Mouse (Mus musculus) myocyte (in vitro differentiated cells): ENCODE data around the gene Rad51b. TPM values are rescaled to one million over a fixed set of nuclear protein-coding genes. Genes with fewer than 3 reads are reported as not detected.

Source experiments
- H3K27me3 ChIP-seq: one replicate; pipeline ENCODE4 v1.6.1; 2011; ENCODE audit not compliant: control insufficient read depth, insufficient read depth, insufficient read length
- H3K36me3 ChIP-seq: one replicate; pipeline ENCODE4 v1.6.1; 2011; ENCODE audit not compliant: control insufficient read depth, insufficient read depth
- H3K4me2 ChIP-seq: one replicate; pipeline ENCODE4 v1.6.1; 2011; ENCODE audit warnings: low read depth, control low read depth
- H3K4me3 ChIP-seq: one replicate; pipeline ENCODE4 v1.5.1; 2011; ENCODE audit warnings: mild to moderate bottlenecking, control low read depth, moderate library complexity
- H3K79me2 ChIP-seq: one replicate; pipeline ENCODE4 v1.6.1; 2011; ENCODE audit not compliant: control insufficient read depth, insufficient read depth
- H3ac ChIP-seq: one replicate; pipeline ENCODE4 v1.6.1; 2011; ENCODE audit not compliant: control insufficient read depth, insufficient read length
- CEBPB ChIP-seq: IDR thresholded peaks from 2 replicates; pipeline ENCODE4 v1.6.1; 2011; ENCODE audit warnings: mild to moderate bottlenecking, moderate library complexity; ENCODE audit not compliant: poor library complexity, insufficient read depth, severe bottlenecking
- E2F4 ChIP-seq: IDR thresholded peaks from one replicate; pipeline ENCODE4 v1.6.1; 2011; ENCODE audit warnings: mild to moderate bottlenecking, control low read depth, moderate library complexity; ENCODE audit not compliant: insufficient read depth
- MAX ChIP-seq: IDR thresholded peaks from one replicate; pipeline ENCODE4 v1.6.1; 2011; ENCODE audit warnings: low read depth, mild to moderate bottlenecking, control low read depth
- MYOD1 ChIP-seq, 3 experiments: IDR thresholded peaks; one replicate each; pipeline ENCODE4 v1.6.1; 2011; ENCODE audit warnings: control low read depth in 2 of 3, low read depth in 2 of 3, mild to moderate bottlenecking in 2 of 3, moderate library complexity in 1 of 3; ENCODE audit not compliant: insufficient read length in 2 of 3, control insufficient read depth in 1 of 3
- MYOG ChIP-seq, 3 experiments: IDR thresholded peaks; one replicate each; pipeline ENCODE4 v1.6.1; 2011; ENCODE audit warnings: control low read depth in 2 of 3, low read depth in 2 of 3, mild to moderate bottlenecking in 2 of 3; ENCODE audit not compliant: insufficient read length in 2 of 3, control insufficient read depth in 1 of 3, insufficient read depth in 1 of 3
- POLR2A ChIP-seq: IDR thresholded peaks from one replicate; pipeline ENCODE4 v1.6.1; 2011; ENCODE audit warnings: low read depth, mild to moderate bottlenecking, control low read depth, moderate library complexity; ENCODE audit not compliant: insufficient read length
- POLR2AphosphoS2 ChIP-seq: IDR thresholded peaks from one replicate; pipeline ENCODE4 v1.6.1; 2011; ENCODE audit warnings: low read depth, control low read depth; ENCODE audit not compliant: insufficient read length
- REST ChIP-seq: IDR thresholded peaks from one replicate; pipeline ENCODE4 v1.6.1; 2011; ENCODE audit warnings: mild to moderate bottlenecking, control low read depth, moderate library complexity; ENCODE audit not compliant: insufficient read depth, insufficient read length
- SRF ChIP-seq: IDR thresholded peaks from one replicate; pipeline ENCODE4 v1.6.1; 2011; ENCODE audit warnings: low read depth; ENCODE audit not compliant: control insufficient read depth, insufficient read length
- TCF12 ChIP-seq: IDR thresholded peaks from one replicate; pipeline ENCODE4 v1.6.1; 2011; ENCODE audit warnings: mild to moderate bottlenecking, control low read depth; ENCODE audit not compliant: poor library complexity, insufficient read depth, severe bottlenecking
- TCF3 ChIP-seq: IDR thresholded peaks from one replicate; pipeline ENCODE4 v1.6.1; 2011; ENCODE audit warnings: low read depth, control low read depth; ENCODE audit not compliant: insufficient read length
- USF1 ChIP-seq: IDR thresholded peaks from one replicate; pipeline ENCODE4 v1.6.1; 2011; ENCODE audit warnings: low read depth, mild to moderate bottlenecking, control low read depth, moderate library complexity
- polyA plus RNA-seq: library from polyadenylated mRNA; unstranded; fragments of >200 nt; fragmentation: generic; extraction: Trizol; gene quantifications from one replicate; pipeline ENCODE4 v1.2.1, GENCODE M21; 2012; ENCODE audit warnings: missing spikeins

The Rad51b gene
- polyA plus RNA-seq, 1 experiment = 1.8 TPM

GRCm38 (mm10) chr12:79296126-79296816 lies 811 bp upstream of the Rad51b start, which contains the start of gene Zfyve26:
Gene Zfyve26, minus strand, starts transcription at chr12:79296304.
- Histone ChIP-seq H3K79me2 (no peaks in the 10 kb centered on the region), H3K27me3 (no peaks in the 10 kb centered on the region), H3K4me3 (peak within 1 kb of the TSS; percentile 46), H3K4me2 (peak within 1 kb of the TSS; percentile 100), H3K36me3 (peaks cover 10% of the 10 kb centered on the region), H3ac (no peak within 1 kb of the TSS)
- TF ChIP-seq TCF3 (no peak), MYOG (IDR thresholded peaks at IDR 0.05; ENCODE audit: control insufficient read depth in 1 of 3, insufficient read depth in 1 of 3, insufficient read length in 2 of 3, low read depth in 2 of 3) (peak in 1 of 3 experiments; percentile 11), REST (no peak), POLR2A (peak; percentile 62), CEBPB (0 out of 2 replicates have a peak, but pooled peaks have one; percentile 41), MYOD1 (IDR thresholded peaks at IDR 0.05; ENCODE audit: control insufficient read depth in 1 of 3, insufficient read length in 2 of 3, low read depth in 2 of 3) (no peak), E2F4 (no peak), SRF (no peak), MAX (no peak), POLR2AphosphoS2 (no peak), TCF12 (no peak), USF1 (peak; percentile 100)

GRCm38 (mm10) chr12:79297884-79298636 lies 978 bp downstream of the Rad51b start:
- H3ac ChIP-seq = no peak overlapping the region
- no peaks in the 10 kb centered on the region for H3K27me3 ChIP-seq
- TF ChIP-seq USF1 (no peak), REST (no peak)
- no peaks in the 10 kb centered on the region for H3K79me2 ChIP-seq
- peak overlapping the region; percentile 100 for H3K4me2 ChIP-seq
- H3K4me3 ChIP-seq = peak overlapping the region; percentile 46
- peaks cover 4% of the 10 kb centered on the region for H3K36me3 ChIP-seq

- Histone ChIP-seq H3K4me3 (no peak overlapping the region), H3K36me3 (no peaks in the 10 kb centered on the region), H3K27me3 (no peaks in the 10 kb centered on the region), H3ac (no peak overlapping the region), H3K4me2 (no peak overlapping the region), H3K79me2 (no peaks in the 10 kb centered on the region)
- TF ChIP-seq POLR2AphosphoS2 (no peak), USF1 (no peak), SRF (no peak), MAX (no peak), CEBPB (no peak), MYOD1 (IDR thresholded peaks at IDR 0.05; ENCODE audit: control insufficient read depth in 1 of 3, insufficient read length in 2 of 3, low read depth in 2 of 3) (no peak), POLR2A (no peak), TCF3 (no peak), MYOG (IDR thresholded peaks at IDR 0.05; ENCODE audit: control insufficient read depth in 1 of 3, insufficient read depth in 1 of 3, insufficient read length in 2 of 3, low read depth in 2 of 3) (no peak), E2F4 (no peak), TCF12 (no peak)
Observed at GRCm38 (mm10) chr12:79301802-79302201, 4.7 kb downstream of the Rad51b start.

GRCm38 (mm10) chr12:79305131-79305530 lies 8.0 kb downstream of the Rad51b start:
- no peak overlapping the region for H3K4me3 ChIP-seq
- no peaks in the 10 kb centered on the region for H3K79me2 ChIP-seq
- no peaks in the 10 kb centered on the region for H3K36me3 ChIP-seq
- TF ChIP-seq POLR2A (no peak), E2F4 (no peak), POLR2AphosphoS2 (no peak), REST (no peak), MYOG (IDR thresholded peaks at IDR 0.05; ENCODE audit: control insufficient read depth in 1 of 3, insufficient read depth in 1 of 3, insufficient read length in 2 of 3, low read depth in 2 of 3) (no peak), USF1 (no peak), TCF12 (no peak), MAX (no peak), TCF3 (no peak), SRF (no peak), CEBPB (no peak), MYOD1 (IDR thresholded peaks at IDR 0.05; ENCODE audit: control insufficient read depth in 1 of 3, insufficient read length in 2 of 3, low read depth in 2 of 3) (no peak)
- H3ac ChIP-seq = no peak overlapping the region
- no peak overlapping the region for H3K4me2 ChIP-seq
- no peaks in the 10 kb centered on the region for H3K27me3 ChIP-seq
